Mouse (Mus musculus): Measurements from ENCODE around the gene Auts2. TPM values are rescaled to one million over a fixed set of nuclear protein-coding genes. Genes with fewer than 3 reads are reported as not detected.
A peak's percentile ranks its signal among the peaks of the same experiment; 100 is the strongest.

The Auts2 gene
- polyA plus RNA-seq, 1 experiment from 2014 or later: 90.6 TPM

DNA sequence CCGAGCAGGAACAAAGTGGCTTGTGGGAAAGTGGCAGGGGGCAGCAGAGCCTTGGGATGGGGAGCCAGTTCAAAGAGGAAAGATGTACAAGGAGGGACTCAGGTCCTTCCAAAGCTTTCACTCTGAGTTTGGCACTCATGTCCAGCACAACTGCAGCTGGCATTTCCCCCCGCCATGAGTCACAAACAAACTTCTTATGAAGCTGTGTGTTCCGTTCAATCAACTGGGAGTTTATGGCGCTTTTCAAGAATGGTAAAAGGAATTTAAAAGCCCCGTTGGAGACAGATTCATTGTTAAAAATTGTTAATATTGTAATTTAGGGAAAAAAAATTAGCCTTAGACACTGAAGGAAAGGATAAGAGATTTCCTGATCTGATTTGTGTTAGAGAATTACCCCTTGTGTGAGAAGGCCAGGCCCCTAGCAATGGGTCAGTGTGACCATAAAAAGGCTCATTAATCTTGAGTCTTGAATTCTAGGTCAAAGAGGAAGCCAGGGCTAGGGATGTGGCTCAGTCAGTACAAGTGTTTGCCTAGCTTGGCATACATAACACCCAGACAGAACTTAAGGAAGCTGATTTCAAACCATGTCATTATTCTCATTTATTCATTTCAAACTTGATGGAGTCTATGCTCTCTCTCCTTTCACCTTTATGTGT lies 831.5 kb downstream of the Auts2 start:
- Histone ChIP-seq H3K4me2 (replicated peaks) (no peak overlapping the region), H3K36me3 (peaks cover 9% of the 10 kb centered on the region), H3K27ac (0 out of 2 replicates have a peak overlapping the region, but pooled peaks have one; percentile 5), H3K27me3 (no peaks in the 10 kb centered on the region), H3K4me3 (no peak overlapping the region), H3K9me3 (replicated peaks) (no peaks in the 10 kb centered on the region), H3K9ac (no peak overlapping the region), H3K4me1 (peaks cover 11% of the 10 kb centered on the region; the same call in 1 of the 2 replicates)
- WGBS: 62% methylated on average over 5 of the region's 5 CpGs
- no peak for ATAC-seq (ENCODE audit: low FRiP score)

DNA sequence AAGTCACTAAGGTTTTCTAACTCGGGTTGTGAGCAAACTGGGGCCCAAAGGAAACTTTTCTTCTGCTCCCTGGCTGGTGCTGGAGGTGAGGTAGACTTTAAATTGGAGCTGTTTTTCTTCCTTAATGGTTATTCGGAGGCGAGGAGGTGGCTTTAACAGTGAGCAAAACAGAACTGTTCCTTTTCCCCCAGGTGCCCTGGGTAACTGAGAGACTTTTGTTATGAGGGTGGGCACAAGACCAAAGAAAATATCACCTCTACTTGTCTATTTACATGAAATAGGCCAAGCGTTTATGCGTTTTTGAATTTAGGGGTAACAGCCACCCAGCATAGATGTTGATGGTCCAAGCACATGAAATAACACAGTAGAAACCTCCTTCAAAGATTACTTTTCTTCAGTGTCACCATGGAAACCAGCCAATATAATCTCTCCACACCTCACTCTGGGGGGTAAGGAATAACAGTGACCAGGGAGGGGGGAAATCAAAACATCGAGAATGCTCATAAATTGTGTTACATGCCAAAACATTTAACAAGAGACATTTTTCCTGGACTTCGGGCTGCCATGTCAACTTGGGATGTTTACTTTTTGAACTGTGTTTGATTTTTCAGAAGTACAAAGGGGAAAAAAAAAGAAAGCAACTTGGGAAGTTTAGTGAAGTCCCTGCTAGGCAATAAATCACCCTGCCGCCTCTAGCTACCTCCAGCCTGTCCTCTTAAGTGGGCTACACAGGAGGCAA lies 832.2 kb downstream of the Auts2 start:
- H3K9ac ChIP-seq: no peak overlapping the region
- H3K27ac ChIP-seq: peak overlapping the region; percentile 5; the same call in 1 of the 2 replicates
- peaks cover 6% of the 10 kb centered on the region for H3K36me3 ChIP-seq
- 0 out of 2 replicates have a peak, but pooled peaks cover 8% of the 10 kb centered on the region for H3K4me1 ChIP-seq
- 60% methylated on average over 8 of the region's 8 CpGs for WGBS
- no peaks in the 10 kb centered on the region for H3K27me3 ChIP-seq
- ATAC-seq (ENCODE audit: low FRiP score): no peak
- H3K4me2 ChIP-seq (replicated peaks): no peak overlapping the region
- no peak overlapping the region for H3K4me3 ChIP-seq
- H3K9me3 ChIP-seq (replicated peaks): no peaks in the 10 kb centered on the region

DNA sequence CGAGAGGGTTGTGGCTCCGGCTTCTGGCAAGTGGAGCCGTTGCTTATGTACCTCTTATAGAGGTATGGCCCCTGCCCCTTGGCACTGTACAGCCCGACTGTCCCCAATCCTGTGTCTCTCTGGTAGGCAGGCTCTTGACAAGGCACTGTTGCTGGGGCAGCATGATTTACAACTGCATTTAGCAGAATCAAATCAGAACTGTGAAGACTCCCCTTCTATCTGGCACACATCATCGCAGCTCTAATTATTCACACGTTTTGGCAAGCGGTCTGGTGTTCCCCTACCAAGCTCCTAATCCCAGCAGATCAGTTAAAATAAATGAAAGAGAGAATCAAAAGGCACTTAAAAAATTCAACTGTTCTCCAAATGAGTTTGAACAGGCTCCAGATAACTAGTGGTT lies 835.7 kb downstream of the Auts2 start:
- no peak for ATAC-seq (ENCODE audit: low FRiP score)
- Histone ChIP-seq H3K36me3 (no peaks in the 10 kb centered on the region), H3K4me3 (no peak overlapping the region), H3K9me3 (replicated peaks) (no peaks in the 10 kb centered on the region), H3K9ac (no peak overlapping the region), H3K4me1 (0 out of 2 replicates have a peak, but pooled peaks cover 11% of the 10 kb centered on the region), H3K4me2 (replicated peaks) (no peak overlapping the region), H3K27ac (no peak overlapping the region), H3K27me3 (no peaks in the 10 kb centered on the region)
- WGBS: 87% methylated on average over 7 of the region's 7 CpGs

DNA sequence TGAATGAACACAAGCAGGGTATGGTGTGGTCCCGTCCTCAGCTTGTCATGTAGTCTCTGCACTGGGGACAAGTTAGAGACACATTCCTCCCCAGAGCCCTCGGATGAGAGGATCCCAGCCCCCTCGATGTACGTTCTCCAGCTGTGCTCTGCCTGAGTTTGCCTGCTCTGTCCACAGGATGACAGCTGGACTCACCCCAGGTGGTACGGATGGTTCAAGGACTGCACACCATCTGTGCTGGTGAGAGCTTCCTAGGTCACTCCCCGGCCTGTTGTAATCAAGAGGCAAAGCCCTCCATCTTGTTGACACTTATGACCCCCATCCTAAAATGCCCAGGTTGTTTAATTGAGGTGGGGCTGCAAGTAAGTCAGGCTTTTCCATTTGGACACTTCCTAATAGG lies 839.4 kb downstream of the Auts2 start:
- 54% methylated on average over 6 of the region's 6 CpGs for WGBS
- H3K4me1 ChIP-seq: 0 out of 2 replicates have a peak, but pooled peaks cover 3% of the 10 kb centered on the region
- H3K9me3 ChIP-seq (replicated peaks): no peaks in the 10 kb centered on the region
- no peak overlapping the region for H3K4me3 ChIP-seq
- no peaks in the 10 kb centered on the region for H3K27me3 ChIP-seq
- no peak for ATAC-seq (ENCODE audit: low FRiP score)
- no peaks in the 10 kb centered on the region for H3K36me3 ChIP-seq
- H3K27ac ChIP-seq: no peak overlapping the region
- no peak overlapping the region for H3K9ac ChIP-seq
- no peak overlapping the region for H3K4me2 ChIP-seq (replicated peaks)

DNA sequence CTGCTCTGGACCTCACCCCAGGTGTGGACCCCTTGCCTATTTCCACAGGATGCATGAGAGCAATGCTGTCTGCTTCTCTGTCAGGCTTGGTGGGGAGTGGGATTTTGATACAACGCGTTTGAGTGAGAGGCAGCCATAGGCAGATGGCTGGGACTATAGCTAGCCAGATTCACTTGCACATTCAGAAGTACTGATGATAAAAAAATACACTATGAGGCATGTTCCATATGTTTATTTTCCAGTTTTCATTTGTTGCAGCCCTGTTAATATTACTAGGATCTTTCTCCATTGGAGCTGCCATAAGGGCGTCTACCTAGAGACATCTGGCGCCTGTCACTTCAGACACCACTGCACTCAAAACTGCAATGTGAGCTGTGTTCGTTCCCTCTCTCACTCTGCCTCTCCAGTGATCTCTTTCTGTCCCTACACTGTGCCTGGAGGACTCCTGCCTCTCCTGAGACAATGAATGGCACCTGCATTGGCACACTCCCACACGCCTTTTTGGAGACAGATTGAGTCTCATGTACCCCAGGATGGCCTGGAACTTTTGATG lies 840.2 kb downstream of the Auts2 start:
- Histone ChIP-seq H3K4me1 (0 out of 2 replicates have a peak, but pooled peaks cover 3% of the 10 kb centered on the region), H3K4me2 (replicated peaks) (no peak overlapping the region), H3K27me3 (no peaks in the 10 kb centered on the region), H3K36me3 (no peaks in the 10 kb centered on the region), H3K27ac (no peak overlapping the region), H3K9me3 (replicated peaks) (no peaks in the 10 kb centered on the region), H3K9ac (no peak overlapping the region), H3K4me3 (no peak overlapping the region)
- 88% methylated on average over 6 of the region's 6 CpGs for WGBS
- ATAC-seq (ENCODE audit: low FRiP score): no peak

DNA sequence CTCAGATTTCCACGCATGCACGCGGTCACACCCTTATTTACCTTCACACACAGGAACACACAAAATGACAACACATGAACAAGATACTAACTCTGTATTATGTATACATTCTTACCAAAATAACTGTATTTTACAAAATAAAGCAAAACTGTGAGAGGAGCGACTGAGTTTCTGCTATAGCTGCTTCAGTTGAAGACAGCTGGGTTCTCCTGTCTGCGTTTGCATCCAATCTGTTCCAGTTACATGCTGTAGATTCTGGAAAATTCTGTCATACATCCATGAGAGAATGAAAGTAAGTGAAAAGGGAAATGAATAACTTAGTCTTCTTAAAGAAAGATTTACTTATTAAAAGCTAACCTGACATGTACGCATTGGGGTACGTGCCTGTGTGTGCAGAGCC lies 844.2 kb downstream of the Auts2 start:
- peaks cover 7% of the 10 kb centered on the region for H3K4me1 ChIP-seq
- H3K4me2 ChIP-seq (replicated peaks): no peak overlapping the region
- 95% methylated on average over 7 of the region's 7 CpGs for whole genome bisulfite sequencing
- no peaks in the 10 kb centered on the region for H3K27me3 ChIP-seq
- H3K27ac ChIP-seq: no peak overlapping the region
- no peak for ATAC-seq (ENCODE audit: low FRiP score)
- no peak overlapping the region for H3K4me3 ChIP-seq
- no peaks in the 10 kb centered on the region for H3K9me3 ChIP-seq (replicated peaks)
- H3K9ac ChIP-seq: no peak overlapping the region
- no peaks in the 10 kb centered on the region for H3K36me3 ChIP-seq

DNA sequence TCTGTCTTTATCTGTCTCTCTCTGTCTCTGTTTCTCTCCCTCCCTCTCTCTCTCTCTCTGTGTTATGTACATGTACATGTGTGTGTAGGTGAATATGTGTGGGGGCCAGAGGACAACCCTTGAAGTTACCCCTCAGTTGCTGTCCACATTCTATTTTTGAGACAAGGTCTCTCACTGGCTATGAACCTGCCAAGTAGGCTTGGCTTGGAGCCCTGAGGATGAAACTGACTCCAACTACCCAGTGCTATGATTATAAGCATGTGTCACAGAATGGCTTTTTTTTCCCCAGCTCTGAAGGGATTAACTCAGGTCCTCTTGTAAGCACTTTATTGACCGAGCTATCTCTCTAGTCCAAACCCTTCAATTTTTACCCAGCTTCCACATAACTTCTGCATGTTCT lies 852.4 kb downstream of the Auts2 start:
- WGBS: 85% methylated on average over 1 of the region's 1 CpGs
- Histone ChIP-seq H3K4me3 (no peak overlapping the region), H3K4me1 (peaks cover 6% of the 10 kb centered on the region; the same call in 1 of the 2 replicates), H3K36me3 (no peaks in the 10 kb centered on the region), H3K9me3 (replicated peaks) (no peaks in the 10 kb centered on the region), H3K27ac (no peak overlapping the region), H3K9ac (no peak overlapping the region), H3K4me2 (replicated peaks) (no peak overlapping the region), H3K27me3 (no peaks in the 10 kb centered on the region)
- ATAC-seq (ENCODE audit: low FRiP score): no peak

DNA sequence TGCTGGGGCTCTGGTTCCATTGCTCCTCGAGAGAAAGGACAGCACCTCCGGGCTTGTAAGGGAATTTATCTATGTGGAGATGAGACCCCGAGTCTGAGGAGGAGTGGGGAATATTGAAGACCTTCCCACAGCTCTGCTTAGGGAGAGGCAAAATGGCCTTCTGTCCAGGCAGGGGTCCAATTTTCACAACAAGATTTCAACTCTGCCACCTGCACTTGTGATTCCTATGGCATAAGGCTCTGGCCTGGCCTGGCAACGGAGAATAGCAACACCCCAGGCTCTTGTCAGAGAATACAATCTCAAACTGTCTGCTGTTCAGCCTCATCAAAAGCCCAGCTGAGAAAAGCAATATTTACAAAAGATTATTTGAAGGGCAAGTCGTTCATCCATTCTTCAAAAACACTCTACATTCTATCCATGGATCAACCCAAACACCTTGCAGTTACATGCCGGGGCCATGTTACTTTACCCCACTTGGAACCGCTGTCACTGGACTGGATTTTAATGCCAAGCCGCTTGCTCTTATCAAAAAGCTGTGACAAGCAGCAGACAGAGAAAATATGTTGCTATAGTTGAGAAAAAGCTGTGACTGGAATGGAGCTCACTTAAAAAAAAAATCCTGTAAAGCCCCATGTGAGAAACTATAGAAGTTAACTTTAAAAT lies 856.1 kb downstream of the Auts2 start:
- H3K4me2 ChIP-seq (replicated peaks): no peak overlapping the region
- no peak overlapping the region for H3K4me3 ChIP-seq
- 0 out of 2 replicates have a peak, but pooled peaks cover 3% of the 10 kb centered on the region for H3K27me3 ChIP-seq
- WGBS: 85% methylated on average over 8 of the region's 8 CpGs
- H3K9me3 ChIP-seq (replicated peaks): peaks cover 4% of the 10 kb centered on the region; the same call in 1 of the 2 replicates
- H3K4me1 ChIP-seq: no peaks in the 10 kb centered on the region
- no peak overlapping the region for H3K9ac ChIP-seq
- no peak overlapping the region for H3K27ac ChIP-seq
- no peak for ATAC-seq (ENCODE audit: low FRiP score)
- H3K36me3 ChIP-seq: no peaks in the 10 kb centered on the region; the same call in 1 of the 2 replicates

DNA sequence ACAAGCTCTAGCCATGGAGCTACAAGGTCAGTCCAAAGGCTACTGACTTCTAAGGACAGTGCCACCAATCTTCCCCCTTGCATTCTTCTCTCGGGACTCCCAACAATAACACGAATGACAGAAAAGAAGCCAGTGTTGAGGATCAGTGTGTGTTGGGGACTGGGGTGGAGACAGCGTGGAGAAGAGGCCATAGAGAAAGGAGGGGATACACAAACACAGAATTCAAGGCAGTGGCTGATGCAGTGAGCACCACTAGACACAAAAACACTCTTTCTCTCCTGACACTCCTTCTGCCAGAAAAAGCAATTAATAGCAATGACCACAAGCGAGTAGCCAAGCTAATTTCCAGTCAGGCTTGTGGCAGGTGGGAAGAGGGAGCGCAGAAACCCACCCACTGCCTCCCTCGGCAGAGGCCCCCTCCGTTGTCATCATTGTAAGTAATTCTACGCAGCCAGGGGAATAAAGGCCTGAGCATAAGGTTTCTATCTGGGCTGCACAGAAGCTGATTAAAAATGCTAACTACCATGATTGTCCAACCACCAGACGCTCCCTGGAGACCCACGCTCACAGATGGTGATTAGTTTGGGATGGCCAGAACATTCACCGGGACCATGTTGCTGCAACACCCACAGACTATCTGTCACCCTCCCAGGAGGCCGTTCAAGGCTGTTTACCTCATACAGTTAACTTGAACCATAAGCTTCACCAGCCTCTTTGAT lies 862.9 kb downstream of the Auts2 start:
- WGBS: 38% methylated on average over 12 of the region's 12 CpGs
- Histone ChIP-seq H3K9ac (no peak overlapping the region), H3K4me1 (peaks cover 35% of the 10 kb centered on the region), H3K4me2 (replicated peaks) (peak overlapping the region; percentile 15; the same call in 1 of the 2 replicates), H3K27ac (peak overlapping the region; percentile 77), H3K27me3 (0 out of 2 replicates have a peak, but pooled peaks cover 3% of the 10 kb centered on the region), H3K9me3 (replicated peaks) (peaks cover 4% of the 10 kb centered on the region; the same call in 1 of the 2 replicates), H3K4me3 (no peak overlapping the region), H3K36me3 (no peaks in the 10 kb centered on the region; the same call in 1 of the 2 replicates)
- peak; percentile 92 for ATAC-seq (ENCODE audit: low FRiP score)

DNA sequence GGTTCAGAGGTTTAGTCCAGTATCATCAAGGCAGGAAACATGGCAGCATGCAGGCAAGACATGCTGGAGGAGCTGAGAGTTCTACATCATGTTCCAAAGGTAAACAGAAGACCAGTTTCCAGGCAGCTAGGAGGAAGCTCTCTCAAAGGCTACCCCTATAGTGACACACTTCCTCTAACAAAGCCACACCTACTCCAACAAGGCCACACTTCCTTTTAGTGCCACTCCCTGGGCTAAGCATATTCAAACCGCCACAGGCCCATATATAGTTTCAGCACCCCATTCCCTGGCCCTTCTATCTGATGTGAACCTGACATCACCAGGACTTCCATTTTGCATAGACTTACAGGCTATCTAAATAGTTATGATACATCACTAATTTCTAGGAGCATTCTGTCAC lies 863.6 kb downstream of the Auts2 start:
- Histone ChIP-seq H3K27ac (peak overlapping the region; percentile 77), H3K4me1 (peaks cover 35% of the 10 kb centered on the region), H3K4me2 (replicated peaks) (no peak overlapping the region), H3K9ac (no peak overlapping the region), H3K36me3 (no peaks in the 10 kb centered on the region; the same call in 1 of the 2 replicates), H3K27me3 (0 out of 2 replicates have a peak, but pooled peaks cover 3% of the 10 kb centered on the region), H3K9me3 (replicated peaks) (peaks cover 4% of the 10 kb centered on the region; the same call in 1 of the 2 replicates), H3K4me3 (no peak overlapping the region)
- WGBS: 76% methylated on average over 1 of the region's 1 CpGs
- no peak; the same call in 1 of the 2 replicates for ATAC-seq (ENCODE audit: low FRiP score)

DNA sequence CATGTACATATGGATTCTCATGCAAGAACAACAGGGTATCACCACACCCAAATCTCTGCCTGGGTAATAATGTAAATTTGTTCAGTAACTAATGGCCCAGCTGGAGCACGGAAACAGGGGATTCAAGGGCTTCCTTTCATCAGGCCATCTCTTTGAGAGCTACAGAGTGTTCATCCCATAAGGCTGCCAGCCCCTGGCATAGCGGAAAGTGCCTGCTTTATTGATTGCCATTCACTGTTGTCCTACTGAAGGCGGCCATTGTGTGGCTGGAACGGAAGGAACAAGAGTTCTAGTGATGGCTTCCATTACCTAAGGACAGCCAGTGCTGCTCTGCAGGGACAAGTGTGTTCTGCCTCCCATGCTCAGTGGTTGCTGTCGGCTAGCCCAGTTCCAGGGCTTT lies 865.6 kb downstream of the Auts2 start:
- Histone ChIP-seq H3K4me3 (no peak overlapping the region), H3K36me3 (no peaks in the 10 kb centered on the region), H3K4me1 (peaks cover 35% of the 10 kb centered on the region), H3K4me2 (replicated peaks) (no peak overlapping the region), H3K27ac (no peak overlapping the region), H3K9me3 (replicated peaks) (no peaks in the 10 kb centered on the region), H3K9ac (no peak overlapping the region), H3K27me3 (0 out of 2 replicates have a peak, but pooled peaks cover under 1% of the 10 kb centered on the region)
- no peak for ATAC-seq (ENCODE audit: low FRiP score)
- 66% methylated on average over 5 of the region's 5 CpGs for WGBS
